Mouse (Mus musculus) neutrophil, adult 5-6 weeks (primary cell): ENCODE results near the gene Cbfb. TPM values are rescaled to one million over a fixed set of nuclear protein-coding genes. Genes with fewer than 3 reads are reported as not detected.
"Not testable (repeated sequence)": the region's sequence is repeated elsewhere in the genome, so short reads cannot be mapped to it uniquely, and the experiment has no call there.

Experiments
- ATAC-seq: fragments of 151-379, 151-347 bp; 2 replicates; pipeline ENCODE4 v1.8.0; 2017; ENCODE audit warnings: mild to moderate bottlenecking, moderate TSS enrichment; ENCODE audit not compliant: insufficient number of reproducible peaks, poor library complexity, low FRiP score, severe bottlenecking; ENCODE audit errors: extremely low read depth
- total RNA-seq: library from RNA; stranded (forward); fragments of 200-1000 nt; gene quantifications from 2 replicates; pipeline ENCODE4 v1.2.3, GENCODE M21; 2017

Cbfb gene
- total RNA-seq, 1 experiment from 2014 or later: 135 TPM

DNA sequence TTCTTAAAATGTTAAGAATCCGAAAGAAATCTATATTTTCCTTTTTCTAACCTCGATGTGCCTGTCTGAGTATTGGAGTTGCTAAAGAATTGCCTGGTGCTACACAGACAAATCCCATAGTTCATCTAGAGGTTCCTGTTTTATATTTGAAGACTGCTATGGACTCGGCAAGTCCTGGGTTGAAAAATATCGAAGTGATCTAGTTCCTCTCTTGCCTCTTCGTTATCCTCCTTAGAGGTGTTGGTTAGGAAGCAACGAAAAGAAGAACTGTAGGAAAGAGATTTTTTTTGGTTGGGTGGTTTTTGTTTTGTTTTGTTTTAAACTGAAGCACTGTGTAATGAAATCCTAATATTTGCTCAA is 1.5 kb downstream of the Cbfb start:
- no peak for ATAC-seq

DNA sequence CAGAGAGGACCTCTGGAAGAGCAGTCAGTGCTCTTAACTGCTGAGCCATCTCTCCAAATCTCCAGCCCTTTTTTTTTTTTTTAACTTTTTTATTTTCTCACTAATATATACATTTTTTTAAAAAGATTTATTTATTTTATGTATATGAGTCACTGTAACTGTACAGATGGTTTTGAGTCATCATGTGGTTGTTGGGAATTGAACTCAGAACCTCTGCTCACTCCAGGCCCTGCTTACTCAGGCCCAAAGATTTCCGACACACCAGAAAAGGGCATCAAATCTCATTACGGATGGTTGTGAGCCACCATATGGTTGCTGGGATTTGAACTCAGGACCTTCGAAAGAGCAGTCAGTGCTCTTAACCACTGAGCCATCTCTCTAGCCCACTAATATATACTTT is 4.8 kb downstream of the Cbfb start:
- ATAC-seq: not testable (repeated sequence)

DNA sequence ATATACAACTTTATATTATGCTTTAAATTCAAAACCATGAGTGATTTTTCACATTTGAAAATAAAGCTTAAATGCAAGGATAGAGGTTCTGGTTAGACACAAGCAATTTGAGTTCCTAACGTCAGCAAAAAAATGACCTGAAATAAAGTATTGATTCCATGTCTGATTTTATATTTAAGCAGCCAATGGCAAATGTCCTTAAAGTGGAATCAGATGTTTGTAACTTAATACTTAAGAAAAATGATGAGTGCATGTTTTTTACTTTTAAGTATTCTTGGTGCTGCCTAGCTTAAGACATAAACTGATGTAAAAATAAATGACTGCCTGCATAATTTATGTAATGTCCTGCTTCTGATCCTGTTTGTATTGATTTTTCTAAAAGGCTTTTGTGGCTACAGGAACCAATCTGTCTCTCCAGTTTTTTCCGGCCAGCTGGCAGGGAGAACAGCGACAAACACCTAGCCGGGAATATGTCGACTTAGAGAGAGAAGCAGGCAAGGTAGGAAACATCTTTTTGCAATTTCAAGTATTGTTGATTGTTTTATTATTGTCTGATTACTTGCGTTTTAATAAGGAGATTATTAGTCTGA is 7.8 kb downstream of the Cbfb start:
- no peak for ATAC-seq

DNA sequence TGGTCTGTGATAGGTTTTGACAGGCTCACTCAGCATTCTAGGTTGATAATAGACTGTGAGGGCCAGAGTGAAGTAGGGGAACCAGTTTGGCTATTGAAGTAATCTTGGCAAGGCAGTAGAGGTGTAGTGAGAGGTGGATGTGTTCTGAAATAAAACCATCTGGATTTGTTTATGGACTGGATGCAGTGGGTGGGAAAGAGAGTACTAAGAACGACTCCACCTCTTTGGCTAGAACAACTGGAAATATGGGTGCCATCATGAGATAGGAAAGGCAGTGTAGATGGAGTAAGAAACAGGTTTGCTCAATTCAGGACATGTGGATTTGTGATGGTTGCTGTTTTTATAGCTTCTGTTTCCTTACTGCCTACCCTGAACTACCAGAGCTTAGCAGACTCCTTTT is 11.7 kb downstream of the Cbfb start:
- no peak for ATAC-seq

DNA sequence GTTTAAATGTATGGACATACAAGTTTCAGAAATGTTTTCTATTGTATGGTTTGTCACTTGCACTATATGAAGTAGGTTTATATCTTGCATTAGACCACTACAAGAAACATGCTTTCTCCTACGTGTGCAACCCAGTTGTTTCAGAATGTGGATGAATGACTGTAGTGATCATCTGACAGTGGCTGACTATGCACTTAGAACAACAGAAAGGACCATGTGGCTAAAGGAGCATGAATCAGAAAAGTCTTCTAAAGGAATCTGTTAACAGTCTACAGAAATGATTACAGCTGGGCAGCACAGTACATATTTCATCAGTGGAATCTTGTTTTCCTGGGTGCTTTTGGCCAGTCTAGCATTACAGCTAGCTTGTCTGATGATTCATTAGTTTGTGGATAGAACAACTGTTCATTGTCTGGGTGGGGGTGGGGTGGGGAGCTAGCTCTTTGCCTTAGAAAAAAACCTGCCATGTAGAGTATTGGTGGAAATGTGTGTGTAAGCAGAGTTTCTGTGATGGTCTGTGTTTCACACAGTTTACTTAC is 16.1 kb downstream of the Cbfb start:
- no peak for ATAC-seq

DNA sequence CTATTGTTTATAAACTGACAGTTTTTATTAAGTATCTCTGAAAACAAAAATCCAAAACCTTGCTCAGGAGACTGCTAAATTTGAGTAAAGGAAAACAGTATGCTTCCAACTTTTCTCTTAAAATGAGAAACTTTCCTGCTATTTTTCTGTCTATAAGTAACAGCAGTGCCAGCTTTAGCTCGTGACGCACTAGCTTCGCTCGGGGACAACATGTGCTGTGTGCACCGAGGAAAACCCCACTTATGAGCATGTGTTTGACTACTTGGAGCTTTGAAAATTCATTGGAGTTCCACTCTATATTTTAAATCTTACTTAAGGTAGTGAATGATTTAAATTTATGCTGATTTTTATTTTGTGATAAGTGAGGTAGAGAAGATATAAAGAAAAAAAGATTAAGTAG is 21.7 kb downstream of the Cbfb start:
- ATAC-seq: no peak

DNA sequence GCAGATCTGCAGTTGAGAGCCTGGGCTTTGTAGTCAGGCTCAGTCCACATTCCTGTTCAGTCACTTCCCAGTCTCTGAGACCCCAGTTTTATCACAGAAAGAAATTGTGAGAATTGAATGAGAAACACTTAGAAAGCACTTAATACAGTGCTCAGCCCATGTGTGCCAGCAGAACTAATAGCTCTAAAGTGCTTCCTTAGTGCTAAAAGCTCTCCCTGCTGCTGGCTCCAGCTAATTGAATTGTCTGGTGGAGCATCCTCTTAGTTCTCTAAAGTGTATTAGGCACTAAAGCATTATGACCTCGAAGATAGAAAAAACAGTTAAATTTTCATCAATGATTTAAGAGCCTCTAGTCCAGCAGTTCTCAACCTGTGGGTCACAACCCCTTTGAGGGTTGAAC is 35.3 kb downstream of the Cbfb start:
- ATAC-seq: no peak

DNA sequence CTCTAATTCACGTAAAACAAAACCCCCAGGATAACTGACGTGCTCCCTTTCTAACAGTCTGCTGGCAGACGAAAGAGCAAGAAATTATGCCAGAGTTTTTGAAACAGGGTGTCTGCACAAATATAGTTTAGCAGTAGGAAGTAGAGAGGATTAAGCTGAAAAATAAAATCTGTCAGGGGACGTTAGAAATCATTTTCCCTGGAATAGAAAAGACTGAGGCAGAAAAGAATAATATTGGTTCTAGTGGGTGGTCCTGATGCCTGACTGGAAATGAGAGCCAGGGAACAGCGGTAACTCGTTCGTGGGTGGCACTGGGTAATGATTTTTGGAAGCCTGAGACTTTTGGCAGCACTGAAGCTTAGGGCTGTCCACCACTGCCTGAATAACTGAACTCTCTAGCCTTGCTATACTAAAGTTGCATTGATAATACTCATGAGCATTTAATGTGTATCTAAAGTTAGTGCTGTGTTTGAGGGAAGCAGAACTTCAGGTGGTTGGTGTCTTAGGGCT is 36.3 kb downstream of the Cbfb start:
- no peak for ATAC-seq

DNA sequence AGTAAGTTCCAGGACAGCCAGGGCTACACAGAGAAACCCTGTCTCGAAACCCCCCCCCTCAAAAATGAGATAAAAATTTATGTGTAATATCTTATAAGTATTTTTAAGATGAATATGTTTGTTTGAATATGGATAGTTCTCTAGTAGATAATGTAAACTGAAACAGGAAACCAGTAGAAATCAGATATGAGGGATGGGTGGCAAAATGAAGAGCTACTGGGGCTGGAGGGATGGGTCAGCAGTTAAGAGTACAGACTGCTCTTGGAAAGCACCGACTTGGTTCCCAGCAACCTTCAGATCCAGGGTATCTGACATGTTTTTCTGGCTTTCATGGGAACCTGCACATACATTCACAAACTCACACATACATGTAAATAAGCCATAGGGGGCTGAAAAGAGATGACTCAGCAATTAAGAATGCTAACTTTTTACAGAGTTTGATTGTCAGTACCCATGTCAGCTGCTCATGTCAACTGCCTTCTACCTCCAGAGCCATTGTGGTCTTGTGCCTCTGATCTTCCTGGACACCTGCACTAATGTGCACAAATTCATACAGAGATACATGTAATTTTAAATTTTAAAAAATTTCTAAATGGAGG is 37.3 kb downstream of the Cbfb start:
- no peak for ATAC-seq

DNA sequence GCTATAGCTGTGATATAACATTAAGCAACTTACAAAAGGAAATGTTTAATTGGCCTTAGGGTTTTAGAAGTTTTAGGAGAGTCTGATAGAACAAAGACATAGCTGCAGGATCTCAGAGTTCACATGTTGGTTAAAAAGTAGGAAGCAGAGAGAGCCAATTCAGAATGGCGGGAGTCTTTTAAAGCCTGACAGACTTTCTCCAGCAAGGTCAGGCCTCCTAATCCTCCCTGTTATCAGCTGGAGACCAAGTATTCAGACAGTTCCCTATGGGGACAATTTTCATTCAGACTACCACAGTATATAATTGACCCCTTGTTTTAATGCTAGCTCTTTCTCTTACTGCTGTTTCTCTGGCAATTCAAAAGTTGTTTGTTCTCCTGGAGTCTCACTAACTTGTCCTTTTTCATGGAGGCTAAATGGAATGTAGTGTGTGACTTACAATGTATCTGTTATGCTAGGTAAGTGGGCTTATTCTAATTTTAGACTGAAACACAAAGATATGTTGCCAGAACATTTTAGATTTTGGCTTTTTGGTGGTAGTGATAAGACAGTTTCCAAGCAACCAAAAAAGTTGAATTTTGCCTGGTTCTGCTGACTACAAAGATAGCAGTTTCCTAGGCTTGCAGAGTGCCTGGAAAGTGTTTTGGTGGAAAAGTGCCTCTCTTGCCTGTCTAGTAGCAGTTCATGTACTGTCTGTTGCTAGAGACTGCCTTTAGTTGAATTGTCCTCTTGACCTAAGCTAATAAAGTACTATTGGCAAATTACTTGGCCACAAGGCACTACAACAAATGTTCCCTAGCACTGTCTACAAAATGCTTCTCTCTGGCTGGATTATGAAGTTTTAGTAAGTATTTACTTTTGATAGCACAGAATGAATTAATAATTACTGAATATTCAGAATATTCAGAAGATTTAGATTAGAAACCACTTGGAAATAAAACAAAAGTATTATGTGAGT is 39.0 kb downstream of the Cbfb start:
- no peak for ATAC-seq

DNA sequence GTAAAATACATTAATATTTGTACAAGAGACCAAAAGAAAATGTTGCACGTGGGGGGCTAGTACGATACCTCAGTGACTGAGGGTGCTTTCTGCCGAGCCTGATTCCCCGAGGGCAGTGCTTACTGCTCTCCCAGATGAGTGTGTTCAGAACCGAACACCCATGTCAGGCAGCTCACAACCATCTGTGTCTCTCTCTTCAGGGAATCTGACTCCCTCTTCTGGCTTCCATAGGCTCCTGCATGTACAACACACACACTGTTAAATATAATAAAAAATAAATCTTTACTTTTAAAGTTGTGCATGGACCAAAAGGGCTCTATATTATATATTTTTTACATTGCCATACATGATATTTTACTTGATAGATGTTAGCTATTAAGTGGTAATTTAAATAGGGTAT is 43.6 kb downstream of the Cbfb start:
- ATAC-seq: no peak

DNA sequence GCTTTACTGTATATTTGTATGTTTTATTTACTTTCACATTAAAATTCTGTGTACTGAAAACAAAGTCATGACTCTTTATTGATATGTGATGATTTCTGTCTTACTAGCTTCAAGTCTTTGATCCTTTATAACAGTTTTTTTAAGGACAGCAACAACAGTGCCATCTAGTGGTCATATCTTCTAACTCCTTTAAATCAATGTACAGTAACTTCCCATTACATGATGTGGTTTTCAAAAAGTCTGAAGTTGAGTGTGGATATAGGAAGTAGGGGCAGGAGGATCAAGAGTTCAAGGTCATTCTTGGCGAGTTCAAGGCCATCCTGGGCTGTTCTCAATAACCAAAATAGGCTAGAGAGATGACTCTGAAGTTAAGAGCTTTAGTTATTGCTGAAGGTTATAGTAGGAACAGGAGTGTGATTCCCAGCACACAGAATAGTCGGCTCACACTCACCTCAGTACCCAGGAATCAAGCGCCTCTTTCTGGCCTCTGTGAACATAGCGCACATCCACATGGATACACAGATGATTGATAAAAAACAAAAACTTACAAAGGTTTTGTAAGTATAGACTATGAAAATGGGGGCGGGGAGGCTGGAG is 47.5 kb downstream of the Cbfb start:
- peak; percentile 63 for ATAC-seq

DNA sequence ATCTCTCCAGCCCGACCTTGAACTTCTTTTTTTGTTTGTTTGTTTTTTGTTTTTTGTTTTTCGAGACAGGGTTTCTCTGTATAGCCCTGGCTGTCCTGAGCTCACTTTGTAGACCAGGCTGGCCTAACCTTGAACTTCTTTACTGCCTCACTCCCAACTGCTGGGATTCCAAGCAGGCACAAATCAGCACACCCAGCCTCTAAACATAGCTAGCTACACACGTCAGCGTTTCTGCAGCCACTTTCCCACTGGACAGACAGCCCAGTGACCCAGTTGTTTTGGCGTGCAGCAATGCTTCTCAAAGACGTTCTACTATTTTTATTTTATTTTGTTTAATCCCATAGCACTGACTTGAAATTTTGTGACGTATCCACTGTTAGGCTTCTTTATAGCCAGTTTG is 53.4 kb downstream of the Cbfb start:
- ATAC-seq: no peak

DNA sequence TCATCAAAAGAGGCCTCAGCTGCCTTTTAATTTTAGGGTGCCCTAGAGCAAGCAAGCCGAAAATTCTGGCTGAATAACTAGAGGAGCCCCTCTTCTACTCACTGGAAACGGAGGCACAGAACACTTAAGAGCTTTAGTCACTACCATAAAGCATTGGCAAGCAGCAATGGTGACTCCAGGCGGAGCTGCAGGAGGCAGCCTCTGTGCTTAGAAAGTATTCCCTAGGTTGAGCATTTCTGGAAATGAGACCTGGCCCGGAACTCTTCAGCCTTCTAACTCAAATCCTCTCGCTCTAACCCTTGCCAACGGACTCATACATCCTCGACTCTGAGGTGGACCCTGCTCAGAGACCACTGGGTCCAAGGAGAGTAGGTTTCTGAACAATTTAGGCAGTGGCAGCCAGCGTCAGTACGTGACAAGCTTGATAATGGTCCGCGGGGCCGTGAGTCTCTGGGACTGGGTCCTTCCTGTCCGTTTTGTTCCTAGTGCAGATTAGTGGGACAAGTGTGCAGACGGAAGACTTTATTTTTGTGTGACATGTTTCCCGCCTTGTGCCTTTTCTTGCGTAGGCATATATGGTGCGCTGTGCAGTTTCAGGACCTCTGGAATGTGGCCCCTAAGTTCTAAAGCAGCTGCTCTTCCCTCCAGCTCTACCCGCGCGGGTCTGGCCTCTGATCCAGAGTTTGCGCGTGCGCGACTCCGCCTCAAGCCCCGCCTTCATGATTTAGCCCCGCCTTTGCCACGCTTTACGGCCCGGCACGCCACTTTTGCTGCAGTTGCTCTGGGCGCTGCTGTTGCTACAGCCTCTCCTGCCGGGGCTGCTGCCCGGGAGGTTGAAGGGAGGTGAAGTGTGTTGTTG is 54.2 kb downstream of the Cbfb start, which contains the start of gene D230025D16Rik:
Gene D230025D16Rik (plus strand): TSS at position 733 of the 859 bp plus-strand sequence.
- peak; percentile 98 for ATAC-seq

DNA sequence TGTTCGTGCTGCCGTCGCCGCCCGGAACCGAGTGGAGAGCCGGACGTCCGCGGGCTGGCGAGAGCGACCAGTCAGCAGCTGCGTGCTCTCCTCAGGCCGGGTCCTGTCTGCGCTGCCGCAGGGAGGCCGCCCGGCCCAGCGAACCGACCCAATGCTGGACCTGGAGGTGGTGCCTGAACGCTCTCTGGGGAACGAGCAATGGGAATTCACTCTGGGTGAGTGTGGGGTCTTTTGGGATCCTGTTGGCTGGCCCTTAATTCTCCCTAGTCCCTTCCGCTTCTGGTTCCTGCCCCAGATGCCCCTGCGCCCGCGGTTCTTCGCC is 54.8 kb downstream of the Cbfb start:
- no peak; the same call in 1 of the 2 replicates for ATAC-seq

DNA sequence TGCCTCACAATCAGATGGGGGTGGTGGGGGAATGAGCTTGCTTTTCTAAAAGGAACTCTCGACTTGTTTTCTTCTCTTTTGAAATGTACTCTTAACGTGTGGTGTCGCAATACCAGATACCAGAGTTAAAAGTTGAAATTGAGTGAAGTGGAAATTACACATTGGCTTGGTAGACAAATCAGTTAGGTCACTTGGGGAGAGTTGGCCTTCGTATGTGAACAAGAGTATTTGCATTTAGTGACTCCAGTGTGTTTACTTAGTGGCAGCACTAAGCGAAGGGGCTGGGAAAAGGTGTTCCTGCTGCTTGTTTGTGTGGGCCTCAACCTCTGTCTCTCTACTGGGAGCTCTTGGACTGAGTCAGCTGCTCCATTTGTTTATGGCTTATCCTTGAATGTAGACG is 55.4 kb downstream of the Cbfb start:
- ATAC-seq: no peak

DNA sequence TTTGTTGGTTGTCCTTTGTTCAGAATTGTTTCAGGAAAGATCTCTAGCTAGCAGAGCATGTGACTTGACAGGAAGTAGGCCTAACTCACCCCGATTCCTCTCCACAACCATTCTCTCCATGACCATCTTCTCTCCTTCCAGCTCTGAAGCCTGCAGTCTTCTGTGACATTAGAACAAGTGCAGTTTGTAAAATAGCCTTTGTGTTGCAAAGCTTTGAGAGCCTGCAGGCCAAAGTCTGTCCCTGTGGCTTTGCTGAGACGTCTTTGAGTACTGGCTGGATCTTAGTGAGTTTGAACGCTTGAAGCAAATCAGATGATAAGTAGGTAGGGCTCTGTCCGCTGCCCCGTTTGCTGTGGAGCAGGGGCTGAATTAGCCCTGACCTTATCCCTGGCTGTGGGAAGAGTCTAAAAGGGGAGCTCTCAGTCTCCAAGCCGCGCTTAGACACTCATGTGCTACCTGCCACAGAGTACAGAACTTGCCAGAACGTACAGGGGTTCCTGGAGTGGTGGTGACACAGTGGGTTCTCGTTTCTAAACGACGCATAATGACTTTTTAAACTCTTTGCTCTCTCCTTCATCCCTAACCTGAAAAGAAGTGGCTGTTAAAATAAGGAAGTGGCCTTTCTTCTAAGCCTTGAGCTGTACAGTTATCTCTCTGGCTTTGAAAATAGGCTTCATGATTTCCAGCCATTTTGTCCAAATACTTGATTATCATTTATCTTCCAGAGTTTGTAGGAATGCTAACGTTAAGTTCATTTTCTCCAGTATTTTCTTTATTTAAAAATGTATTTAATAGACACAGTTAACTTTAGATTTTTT is 61.2 kb downstream of the Cbfb start:
- no peak for ATAC-seq

DNA sequence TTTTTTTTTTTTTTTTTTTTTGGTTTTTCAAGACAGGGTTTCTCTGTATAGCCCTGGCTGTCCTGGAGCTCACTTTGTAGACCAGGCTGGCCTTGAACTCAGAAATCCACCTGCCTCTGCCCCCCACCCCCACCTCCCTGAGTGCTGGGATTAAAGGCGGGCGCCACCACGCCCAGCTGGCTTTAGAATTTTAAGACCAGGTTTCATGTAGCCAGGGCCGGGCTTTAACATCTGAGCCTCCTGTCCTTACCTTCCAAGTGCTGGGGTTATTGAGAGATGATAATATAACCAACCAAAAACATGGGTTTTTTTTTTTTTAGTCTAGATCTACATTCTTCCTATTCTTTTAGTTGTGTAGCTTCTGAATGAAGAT is 61.8 kb downstream of the Cbfb start:
- ATAC-seq: not testable (repeated sequence)
